Mouse (Mus musculus) olfactory bulb, adult 2 months (tissue): Measurements from ENCODE around the gene Rnf220.

Experiments used
- CTCF ChIP-seq: fragments of 200-500 bp; IDR thresholded peaks from 2 replicates; pipeline ENCODE4 v1.5.1; 2012; ENCODE audit warnings: low read depth, mild to moderate bottlenecking, low read length, moderate library complexity; ENCODE audit not compliant: insufficient read depth
- POLR2A ChIP-seq: fragments of 200-500 bp; IDR thresholded peaks from 2 replicates; pipeline ENCODE4 v1.6.1; 2012; ENCODE audit warnings: mild to moderate bottlenecking, low read depth, low read length, moderate library complexity; ENCODE audit not compliant: insufficient read depth

DNA sequence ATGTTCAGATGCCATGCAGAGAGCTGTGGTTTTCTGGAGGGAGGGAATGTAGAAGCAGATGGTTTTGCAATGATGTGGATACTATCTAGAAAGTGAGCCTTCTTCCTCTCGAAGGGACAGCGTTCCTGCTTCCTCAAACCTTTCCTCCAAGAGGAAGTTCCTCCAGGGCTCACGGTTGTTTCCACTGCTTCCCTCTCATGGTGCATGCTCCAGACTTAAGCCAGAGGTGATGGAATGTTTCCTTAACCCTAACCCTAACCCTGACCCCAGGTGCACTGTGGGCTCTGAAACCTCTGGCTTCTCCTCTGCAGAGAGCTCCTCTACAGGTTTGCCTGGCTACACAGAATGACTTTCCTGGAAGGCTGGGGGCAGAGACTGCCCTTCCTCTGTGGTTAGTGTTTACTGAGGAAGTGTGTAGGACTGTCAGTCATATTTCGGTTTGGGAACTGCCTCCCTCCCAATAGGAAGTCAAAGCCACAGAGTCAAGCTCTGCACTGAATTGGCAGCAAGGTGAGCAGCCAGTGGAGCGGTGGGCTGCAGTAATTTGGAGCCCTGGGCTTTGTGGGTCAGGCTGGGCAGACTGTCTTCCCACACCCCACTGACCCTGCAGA is 242.7 kb downstream of the Rnf220 start:
- no peak for TF ChIP-seq CTCF
- no peak for TF ChIP-seq POLR2A
